Mouse (Mus musculus) hindbrain, embryonic 14.5 days (tissue): Measurements from ENCODE around the gene Myf6. TPM values are rescaled to one million over a fixed set of nuclear protein-coding genes. Genes with fewer than 3 reads are reported as not detected.

Source experiments
- ATAC-seq: fragments of 200-750 bp; cut with Nextera tagmentation; 2 replicates; pipeline ENCODE4 v1.8.0; 2017; ENCODE audit warnings: moderate number of reproducible peaks, mild to moderate bottlenecking, moderate TSS enrichment, moderate library complexity; ENCODE audit not compliant: low FRiP score
- DNase-seq: peaks from one replicate; pipeline ENCODE4 v3.0.0-alpha.2; 2015; ENCODE audit warnings: low spot score
- H3K27ac ChIP-seq: fragments of 300-500 bp; sonication (generic); 2 replicates; pipeline ENCODE4 v1.5.1; 2014; ENCODE audit warnings: mild to moderate bottlenecking, moderate library complexity
- H3K27me3 ChIP-seq: fragments of 300-500 bp; sonication (generic); 2 replicates; pipeline ENCODE4 v1.6.1; 2014; ENCODE audit warnings: mild to moderate bottlenecking, low read length, mixed read lengths; ENCODE audit not compliant: control insufficient read depth, insufficient read depth
- H3K36me3 ChIP-seq: fragments of 300-500 bp; sonication (generic); replicated peaks from 2 replicates; pipeline ENCODE4 v1.6.1; 2014; ENCODE audit not compliant: control insufficient read depth, insufficient read depth
- H3K4me1 ChIP-seq: fragments of 300-500 bp; sonication (generic); replicated peaks from 2 replicates; pipeline ENCODE4 v1.6.1; 2014; ENCODE audit warnings: antibody characterized with exemption, low read length, mixed read lengths; ENCODE audit not compliant: control insufficient read depth, insufficient read depth
- H3K4me2 ChIP-seq: fragments of 300-500 bp; sonication (generic); replicated peaks from 2 replicates; pipeline ENCODE4 v1.6.1; 2014; ENCODE audit warnings: mild to moderate bottlenecking, moderate library complexity
- H3K4me3 ChIP-seq: fragments of 300-500 bp; sonication (generic); replicated peaks from 2 replicates; pipeline ENCODE4 v1.5.1; 2014; ENCODE audit warnings: mild to moderate bottlenecking, low read length
- H3K9ac ChIP-seq: fragments of 300-500 bp; sonication (generic); 2 replicates; pipeline ENCODE4 v1.6.1; 2014
- H3K9me3 ChIP-seq: fragments of 300-500 bp; sonication (generic); 2 replicates; pipeline ENCODE4 v1.6.1; 2016; ENCODE audit warnings: low read length; ENCODE audit not compliant: control insufficient read depth
- WGBS: fragments of 180-500 bp; shearing (Covaris S2); extraction: QIAGEN DNeasy Blood & Tissue Kit; methylation state at CpG from one replicate; pipeline ENCODE4 v1.1.7; 2014; 5-methylcytosine and 5-hydroxymethylcytosine counted together
- microRNA-seq: library from miRNA; unstranded; fragments of <30 nt; microRNA quantifications from one replicate; pipeline ENCODE4, GENCODE M21; 2016
- polyA plus RNA-seq: library from polyadenylated mRNA; unstranded; fragments of >200 nt; fragmentation: Nextera tagmentation; extraction: Ambion mirVana; gene quantifications from 2 replicates; pipeline ENCODE4 v1.2.1, GENCODE M21; 2014

Myf6 gene
- polyA plus RNA-seq, 1 experiment from 2014 or later = not detected

DNA sequence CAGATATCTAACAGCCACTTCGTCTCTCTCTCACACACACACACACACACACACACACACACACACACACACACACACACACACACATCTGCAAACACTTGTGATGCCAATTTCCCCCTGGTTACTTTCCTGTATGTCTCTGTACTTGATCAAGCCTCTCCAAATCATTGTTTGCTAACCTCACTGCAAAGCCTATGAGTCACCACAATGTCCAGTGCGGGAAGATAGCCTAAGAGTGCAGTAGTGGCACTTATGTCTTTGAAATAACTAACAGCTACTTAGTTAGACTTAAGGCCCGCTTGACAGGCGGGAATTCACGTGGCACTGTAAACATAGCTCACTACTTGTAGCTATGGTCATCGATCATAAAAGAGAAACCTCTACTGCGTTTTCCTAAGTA, 26.7 kb downstream of the Myf6 start:
- Histone ChIP-seq H3K4me2 (no peak overlapping the region), H3K9me3 (no peaks in the 10 kb centered on the region), H3K27me3 (no peaks in the 10 kb centered on the region), H3K4me1 (no peaks in the 10 kb centered on the region), H3K36me3 (no peaks in the 10 kb centered on the region), H3K27ac (no peak overlapping the region), H3K4me3 (no peak overlapping the region), H3K9ac (no peak overlapping the region)
- DNase-seq = no peak
- 97% methylated on average over 7 of the region's 7 CpGs for WGBS
- ATAC-seq = no peak

- no peak overlapping the region for H3K4me2 ChIP-seq
- H3K9me3 ChIP-seq = no peaks in the 10 kb centered on the region
- H3K4me1 ChIP-seq = no peaks in the 10 kb centered on the region
- 91% methylated on average over 5 of the region's 5 CpGs for WGBS
- H3K27ac ChIP-seq = no peak overlapping the region
- H3K27me3 ChIP-seq = no peaks in the 10 kb centered on the region
- no peak for DNase-seq
- no peaks in the 10 kb centered on the region for H3K36me3 ChIP-seq
- ATAC-seq = no peak
- no peak overlapping the region for H3K4me3 ChIP-seq
- no peak overlapping the region for H3K9ac ChIP-seq
Measured at GRCm38 (mm10) chr10:107449496-107450330, 44.8 kb downstream of the Myf6 start.

Small RNAs within 50 kb of the gene (microRNA-seq; reads per million reads assigned to microRNA genes)
- gene Gm44403 = not detected

Other genes starting within 250 kb of the Myf6 start
- gene Lin7a, start 223.1 kb downstream of the Myf6 start, polyA plus RNA-seq = 32.4 and 36.2 TPM in 2 replicates
- 0.09 TPM in 1 of 2 replicates, not detected in the other for gene Myf5, start 8.6 kb downstream of the Myf6 start, polyA plus RNA-seq
- 0.14 and 0.24 TPM in 2 replicates for gene Ptprq, start 225.3 kb upstream of the Myf6 start, polyA plus RNA-seq